Mouse (Mus musculus) ES-E14 (cell line): ENCODE data around the gene Dctn1. TPM values are rescaled to one million over a fixed set of nuclear protein-coding genes. Genes with fewer than 3 reads are reported as not detected.

ENCODE experiments used
- DNase-seq: peaks from one replicate; pipeline ENCODE4 v3.0.0-alpha.2; 2013; ENCODE audit warnings: low read depth, low spot score
- H3K27ac ChIP-seq: 2 replicates; pipeline ENCODE4 v1.5.1; 2012; ENCODE audit warnings: low read depth, mild to moderate bottlenecking, low read length, moderate library complexity, mixed read lengths; ENCODE audit not compliant: poor library complexity, insufficient read depth, severe bottlenecking
- H3K36me3 ChIP-seq: 2 replicates; pipeline ENCODE4 v1.6.1; 2012; ENCODE audit warnings: mild to moderate bottlenecking, low read length, moderate library complexity, mixed read lengths; ENCODE audit not compliant: control insufficient read depth, poor library complexity, insufficient read depth, severe bottlenecking
- H3K4me1 ChIP-seq, 2 experiments: fragments of 150-350 bp in 1 of 2; sonication (generic) in 1 of 2; 2 replicates each; pipeline ENCODE4 v1.6.1; 2012; ENCODE audit warnings: low read length in 2 of 2, mild to moderate bottlenecking in 1 of 2, mixed read lengths in 1 of 2; ENCODE audit not compliant: control insufficient read depth in 2 of 2, insufficient read depth in 2 of 2, poor library complexity in 1 of 2
- H3K4me3 ChIP-seq, 2 experiments: fragments of 150-350 bp in 1 of 2; sonication (generic) in 1 of 2; 2 replicates each; pipeline ENCODE4 v1.5.1; 2012; ENCODE audit warnings: low read length in 2 of 2, low read depth in 1 of 2, mild to moderate bottlenecking in 1 of 2, mixed read lengths in 1 of 2; ENCODE audit not compliant: insufficient read depth in 1 of 2, poor library complexity in 1 of 2, severe bottlenecking in 1 of 2
- H3K9ac ChIP-seq: 2 replicates; pipeline ENCODE4 v1.6.1; 2012; ENCODE audit warnings: low read depth, mild to moderate bottlenecking, low read length, mixed read lengths; ENCODE audit not compliant: poor library complexity, insufficient read depth, severe bottlenecking
- H3K9me3 ChIP-seq: fragments of 150-350 bp; sonication (generic); 2 replicates; pipeline ENCODE4 v1.6.1; 2012; ENCODE audit warnings: low read depth, mild to moderate bottlenecking, low read length; ENCODE audit not compliant: control insufficient read depth, insufficient read depth
- CHD2 ChIP-seq: IDR thresholded peaks from 2 replicates; pipeline ENCODE4 v1.6.1; 2014; ENCODE audit warnings: mild to moderate bottlenecking, low read depth, low read length, inconsistent platforms
- HCFC1 ChIP-seq: IDR thresholded peaks from 2 replicates; pipeline ENCODE4 v1.6.1; 2012; ENCODE audit warnings: low read length, inconsistent platforms, borderline replicate concordance; ENCODE audit not compliant: insufficient read depth
- MAFK ChIP-seq: IDR thresholded peaks from 2 replicates; pipeline ENCODE4 v1.6.1; 2014; ENCODE audit warnings: mild to moderate bottlenecking, low read depth, low read length, inconsistent platforms; ENCODE audit not compliant: insufficient read depth
- ZC3H11A ChIP-seq: IDR thresholded peaks from 2 replicates; pipeline ENCODE4 v1.6.1; 2012; ENCODE audit warnings: low read depth, mild to moderate bottlenecking, inconsistent platforms, low read length, borderline replicate concordance
- ZNF384 ChIP-seq: IDR thresholded peaks from 2 replicates; pipeline ENCODE4 v1.6.1; 2012; ENCODE audit warnings: low read depth, low read length, inconsistent platforms
- in situ Hi-C, 2 experiments: fragments of 600-800 bp; cut with MboI; formaldehyde crosslinking; loops; one replicate each; pipeline ENCODE4 v1.15.1; 2025; ENCODE audit warnings: low sequenced_read_pairs in 2 of 2, inconsistent platforms in 1 of 2; ENCODE audit not compliant: unreplicated experiment in 2 of 2
- total RNA-seq: library from RNA; depleted of rRNA; stranded (reverse); fragments of 300-350 nt; gene quantifications from 2 replicates; pipeline ENCODE4 v1.2.3, GENCODE M21; 2012

Dctn1 gene
- total RNA-seq, 1 experiment, result 40.6 TPM

DNA sequence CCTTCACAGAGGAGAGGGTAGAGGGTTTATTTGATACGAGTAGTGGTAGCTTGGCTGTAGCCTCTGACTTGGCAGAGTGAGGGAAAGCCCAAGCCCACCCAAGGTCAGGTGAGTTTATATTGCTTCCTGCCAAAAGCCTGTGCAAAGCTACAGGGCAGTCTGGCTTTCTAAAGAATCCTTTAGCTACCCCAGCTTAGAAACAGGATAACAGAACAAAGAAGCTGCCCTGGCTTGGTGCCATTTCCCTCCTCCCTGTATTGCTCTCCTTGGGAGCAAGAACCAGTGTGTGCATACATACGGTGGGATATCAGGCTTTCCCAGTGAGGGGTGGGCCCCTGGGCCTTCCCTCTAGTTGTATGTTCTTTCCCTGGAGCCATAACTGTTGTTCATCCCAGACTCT, 44.8 kb downstream of the Dctn1 start:
- Histone ChIP-seq H3K9me3 (no peaks in the 10 kb centered on the region), H3K4me1 (peaks cover 0 to 3% of the 10 kb centered on the region in 2 experiments; a peak in 1 of 4 replicates), H3K4me3 (no peak overlapping the region), H3K27ac (no peak overlapping the region), H3K36me3 (no peaks in the 10 kb centered on the region), H3K9ac (no peak overlapping the region)
- in situ Hi-C loops, result loop anchor here in 1 of 2 experiments (10.0 kb wide), 1 partner anchor 64 kb away; no protein-coding TSS in a partner anchor
- TF ChIP-seq ZC3H11A (no peak), MAFK (no peak), HCFC1 (no peak), CHD2 (no peak), ZNF384 (no peak)
- no peak for DNase-seq

DNA sequence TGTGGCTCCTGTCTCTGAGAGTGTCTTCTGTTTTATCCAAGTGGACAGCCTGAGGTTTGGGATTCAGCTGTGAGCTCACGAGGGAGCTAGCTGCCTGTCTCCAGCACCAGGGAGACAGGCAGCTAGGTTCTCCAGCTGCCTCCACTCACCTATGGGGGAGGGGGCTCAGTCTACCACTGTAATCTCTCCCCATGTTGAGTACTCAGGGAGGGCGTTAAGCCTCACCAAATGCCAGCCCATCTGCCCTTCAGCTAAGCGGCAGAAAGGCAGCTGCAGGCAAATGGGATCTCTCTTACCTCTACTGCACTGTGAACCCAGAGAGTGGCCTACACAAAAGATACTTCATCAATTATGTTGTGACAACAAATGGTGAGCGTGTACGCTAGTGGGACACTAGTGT, 45.8 kb downstream of the Dctn1 start:
- in situ Hi-C loops, result loop anchor here in 1 of 2 experiments (10.0 kb wide), 1 partner anchor 63 kb away; no protein-coding TSS in a partner anchor
- Histone ChIP-seq H3K27ac (no peak overlapping the region), H3K9ac (no peak overlapping the region)

DNA sequence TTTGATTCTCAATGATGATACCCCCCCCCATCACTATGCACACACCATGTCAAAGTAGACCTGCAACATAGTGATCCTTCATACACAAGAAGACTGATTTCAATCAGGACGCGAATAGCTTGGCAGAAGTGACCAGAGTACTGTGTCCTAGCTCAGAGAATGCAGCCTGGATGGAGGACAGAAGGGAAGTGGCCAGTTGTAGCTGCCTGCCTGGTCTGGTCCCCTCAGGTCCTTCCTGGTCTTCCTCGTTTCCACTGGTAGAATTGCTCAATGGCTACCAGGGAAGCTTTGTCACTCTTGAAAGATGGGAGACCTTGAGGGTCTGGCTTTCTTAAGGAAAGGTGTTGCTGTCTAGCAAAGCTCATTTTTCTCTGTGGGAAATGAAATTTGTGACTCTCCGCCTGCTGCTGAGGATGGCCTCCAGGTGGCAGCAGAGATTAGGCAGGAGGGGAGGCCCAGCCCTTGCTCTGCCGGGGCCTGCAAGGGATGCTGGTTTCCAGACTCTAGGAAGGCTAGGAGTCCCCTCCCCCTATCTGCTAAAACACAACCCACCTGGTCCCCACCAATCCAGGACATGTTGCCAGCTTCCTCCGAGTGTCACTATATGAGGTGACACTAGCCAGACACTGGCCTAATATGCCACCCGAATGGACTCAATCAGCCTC, 49.4 kb downstream of the Dctn1 start:
- in situ Hi-C loops, result loop anchor here in 1 of 2 experiments (10.0 kb wide), 1 partner anchor 60 kb away; no protein-coding TSS in a partner anchor
- peak; percentile 50 for DNase-seq
- TF ChIP-seq CHD2 (no peak), ZC3H11A (peak; percentile 71), HCFC1 (no peak), MAFK (no peak)
- no peaks in the 10 kb centered on the region for H3K36me3 ChIP-seq
- peaks cover 0 to 3% of the 10 kb centered on the region in 2 experiments; a peak in 1 of 4 replicates for H3K4me1 ChIP-seq
- no peak overlapping the region for H3K27ac ChIP-seq
- no peak overlapping the region for H3K4me3 ChIP-seq
- no peak overlapping the region for H3K9ac ChIP-seq
- no peaks in the 10 kb centered on the region for H3K9me3 ChIP-seq

More for the DNA sequence above, 45.8 kb downstream of the Dctn1 start:
- Histone ChIP-seq H3K4me3 (no peak overlapping the region), H3K9me3 (no peaks in the 10 kb centered on the region), H3K4me1 (peaks cover 0 to 3% of the 10 kb centered on the region in 2 experiments; a peak in 1 of 4 replicates), H3K36me3 (no peaks in the 10 kb centered on the region)
- TF ChIP-seq ZNF384, result no peak
- no peak for TF ChIP-seq MAFK
- TF ChIP-seq CHD2, result no peak
- TF ChIP-seq ZC3H11A, result no peak
- no peak for TF ChIP-seq HCFC1
- DNase-seq, result no peak

DNA sequence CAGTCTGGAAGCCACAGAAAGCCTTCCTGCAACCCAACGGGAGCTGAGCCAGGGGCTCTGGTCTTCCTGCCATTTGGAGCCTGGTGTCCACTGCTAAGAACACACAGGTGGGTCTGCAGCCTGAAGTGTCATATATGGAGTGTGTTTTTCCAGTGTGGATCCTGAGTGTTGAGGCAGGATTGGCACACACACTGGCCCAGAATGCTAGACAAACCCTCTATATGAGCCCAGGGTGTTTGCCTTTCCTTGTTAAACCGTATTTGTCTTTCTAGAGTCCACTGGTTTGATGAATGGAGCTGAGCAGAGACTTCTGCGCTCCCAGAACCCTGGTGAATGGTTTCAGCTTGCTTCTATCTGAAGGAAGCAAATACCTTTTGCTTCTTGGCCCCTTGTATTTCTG, 54.1 kb downstream of the Dctn1 start, which contains the start of gene Slc4a5:
Slc4a5 (plus strand) TSS at position 15 of the 400 bp plus-strand sequence.
- no peaks in the 10 kb centered on the region for H3K9me3 ChIP-seq
- H3K4me1 ChIP-seq, result no peaks in the 10 kb centered on the region
- H3K9ac ChIP-seq, result no peak within 1 kb of the TSS
- H3K27ac ChIP-seq, result no peak within 1 kb of the TSS
- H3K4me3 ChIP-seq, result no peak within 1 kb of the TSS
- no peak for DNase-seq
- no peaks in the 10 kb centered on the region for H3K36me3 ChIP-seq
- TF ChIP-seq HCFC1 (no peak), MAFK (no peak), CHD2 (no peak), ZC3H11A (no peak), ZNF384 (no peak)
- in situ Hi-C loops, result loop anchor here in 1 of 2 experiments (10.0 kb wide), 1 partner anchor 55 kb away; no protein-coding TSS in a partner anchor
